Mouse (Mus musculus) erythroblast, embryonic 14.5 days (primary cell): ENCODE data around the gene Higd2a. TPM values are rescaled to one million over a fixed set of nuclear protein-coding genes. Genes with fewer than 3 reads are reported as not detected.

ENCODE experiments used
- H3K27me3 ChIP-seq: 2 replicates; pipeline ENCODE4 v1.6.1; 2012; ENCODE audit warnings: inconsistent platforms; ENCODE audit not compliant: control insufficient read depth
- H3K36me3 ChIP-seq: 2 replicates; pipeline ENCODE4 v1.6.1; 2012; ENCODE audit warnings: mild to moderate bottlenecking, inconsistent platforms; ENCODE audit not compliant: control insufficient read depth
- H3K4me1 ChIP-seq: 2 replicates; pipeline ENCODE4 v1.6.1; 2012; ENCODE audit warnings: inconsistent platforms; ENCODE audit not compliant: control insufficient read depth
- H3K4me3 ChIP-seq: replicated peaks from 2 replicates; pipeline ENCODE3; 2012; ENCODE audit warnings: moderate library complexity, mild to moderate bottlenecking, inconsistent platforms
- H3K9me3 ChIP-seq: 2 replicates; pipeline ENCODE4 v1.6.1; 2012; ENCODE audit warnings: low read length, inconsistent platforms, mixed read lengths; ENCODE audit not compliant: control insufficient read depth
- GATA1 ChIP-seq: IDR thresholded peaks from 2 replicates; pipeline ENCODE4 v1.6.1; 2012; ENCODE audit warnings: low read length, inconsistent platforms, mixed read lengths
- TAL1 ChIP-seq: IDR thresholded peaks from 3 replicates; pipeline ENCODE4 v1.6.1; 2012; ENCODE audit warnings: low read length, inconsistent platforms, mixed read lengths
- polyA plus RNA-seq: library from polyadenylated mRNA; stranded (reverse); fragments of >175 nt; gene quantifications from 2 replicates; pipeline ENCODE4 v1.2.3, GENCODE M21; 2012

The Higd2a gene
- 3.8 and 14.7 TPM in 2 replicates for polyA plus RNA-seq

- no peaks in the 10 kb centered on the region for H3K27me3 ChIP-seq
- peak within 1 kb of the TSS; percentile 83 for H3K4me3 ChIP-seq
- peaks cover 60% of the 10 kb centered on the region for H3K36me3 ChIP-seq
- no peaks in the 10 kb centered on the region for H3K9me3 ChIP-seq
- peaks cover 44% of the 10 kb centered on the region for H3K4me1 ChIP-seq
- TF ChIP-seq GATA1 (no peak), TAL1 (no peak)
Observed at GRCm38 (mm10) chr13:54589996-54590951, at the start of gene Higd2a, which contains the start of gene Nop16. Gene Higd2a, plus strand, starts transcription at chr13:54590207. Gene Nop16, minus strand, starts transcription at chr13:54590090.

- no peak overlapping the region for H3K4me3 ChIP-seq
- no peaks in the 10 kb centered on the region for H3K27me3 ChIP-seq
- H3K4me1 ChIP-seq, result no peaks in the 10 kb centered on the region
- TF ChIP-seq TAL1 (no peak), GATA1 (no peak)
- H3K9me3 ChIP-seq, result no peaks in the 10 kb centered on the region
- peaks cover 55% of the 10 kb centered on the region for H3K36me3 ChIP-seq
Observed at GRCm38 (mm10) chr13:54548036-54548435, 42.0 kb upstream of the Higd2a start.

- no peak for TF ChIP-seq GATA1
- TF ChIP-seq TAL1, result no peak
- Histone ChIP-seq H3K4me1 (no peaks in the 10 kb centered on the region), H3K36me3 (peaks cover 93% of the 10 kb centered on the region), H3K27me3 (no peaks in the 10 kb centered on the region), H3K4me3 (no peak overlapping the region), H3K9me3 (no peaks in the 10 kb centered on the region)
Observed at GRCm38 (mm10) chr13:54556176-54556575, 33.8 kb upstream of the Higd2a start.

GRCm38 (mm10) chr13:54556796-54557195 is 33.2 kb upstream of the Higd2a start:
- TF ChIP-seq TAL1, result no peak
- no peak for TF ChIP-seq GATA1
- H3K9me3 ChIP-seq, result no peaks in the 10 kb centered on the region
- H3K27me3 ChIP-seq, result no peaks in the 10 kb centered on the region
- no peaks in the 10 kb centered on the region; the same call in 1 of the 2 replicates for H3K4me1 ChIP-seq
- peaks cover 93% of the 10 kb centered on the region for H3K36me3 ChIP-seq
- H3K4me3 ChIP-seq, result no peak overlapping the region

GRCm38 (mm10) chr13:54557652-54558051 is 32.4 kb upstream of the Higd2a start:
- Histone ChIP-seq H3K27me3 (no peaks in the 10 kb centered on the region), H3K36me3 (peaks cover 93% of the 10 kb centered on the region), H3K9me3 (no peaks in the 10 kb centered on the region), H3K4me1 (peaks cover 3% of the 10 kb centered on the region), H3K4me3 (no peak overlapping the region)
- no peak for TF ChIP-seq TAL1
- TF ChIP-seq GATA1, result no peak

- Histone ChIP-seq H3K4me1 (peaks cover 17% of the 10 kb centered on the region), H3K9me3 (no peaks in the 10 kb centered on the region), H3K27me3 (no peaks in the 10 kb centered on the region), H3K4me3 (no peak overlapping the region), H3K36me3 (peaks cover 82% of the 10 kb centered on the region)
- TF ChIP-seq GATA1 (no peak), TAL1 (no peak)
Observed at GRCm38 (mm10) chr13:54559656-54560055, 30.4 kb upstream of the Higd2a start.

- TF ChIP-seq TAL1 (no peak), GATA1 (no peak)
- Histone ChIP-seq H3K36me3 (peaks cover 75% of the 10 kb centered on the region), H3K9me3 (no peaks in the 10 kb centered on the region), H3K4me3 (no peak overlapping the region), H3K27me3 (no peaks in the 10 kb centered on the region), H3K4me1 (peaks cover 24% of the 10 kb centered on the region)
Observed at GRCm38 (mm10) chr13:54560608-54561007, 29.4 kb upstream of the Higd2a start.

- Histone ChIP-seq H3K4me3 (no peak overlapping the region), H3K9me3 (no peaks in the 10 kb centered on the region), H3K27me3 (no peaks in the 10 kb centered on the region), H3K4me1 (peaks cover 32% of the 10 kb centered on the region), H3K36me3 (peaks cover 57% of the 10 kb centered on the region)
- TF ChIP-seq TAL1 (no peak), GATA1 (no peak)
Observed at GRCm38 (mm10) chr13:54562562-54562961, 27.4 kb upstream of the Higd2a start.
